Mouse (Mus musculus) stomach, embryonic 15.5 days (tissue): ENCODE measurements around the gene Rab33b. TPM values are rescaled to one million over a fixed set of nuclear protein-coding genes. Genes with fewer than 3 reads are reported as not detected.

Source experiments
- ATAC-seq: fragments of 200-750 bp; cut with Nextera tagmentation; 2 replicates; pipeline ENCODE4 v1.8.0; 2017; ENCODE audit warnings: low read depth, moderate number of reproducible peaks, moderate TSS enrichment; ENCODE audit not compliant: insufficient read depth, low FRiP score
- H3K27ac ChIP-seq: fragments of 300-500 bp; sonication (generic); 2 replicates; pipeline ENCODE4 v1.5.1; 2015; ENCODE audit warnings: mild to moderate bottlenecking, inconsistent platforms
- H3K27me3 ChIP-seq: fragments of 300-500 bp; sonication (generic); replicated peaks from 2 replicates; pipeline ENCODE4 v1.6.1; 2015; ENCODE audit warnings: inconsistent platforms
- H3K36me3 ChIP-seq: fragments of 300-500 bp; sonication (generic); 2 replicates; pipeline ENCODE4 v1.6.1; 2015; ENCODE audit warnings: inconsistent platforms
- H3K4me1 ChIP-seq: fragments of 300-500 bp; sonication (generic); 2 replicates; pipeline ENCODE4 v1.6.1; 2015; ENCODE audit warnings: inconsistent platforms
- H3K4me2 ChIP-seq: fragments of 300-500 bp; sonication (generic); 2 replicates; pipeline ENCODE4 v1.6.1; 2015; ENCODE audit warnings: mild to moderate bottlenecking, inconsistent platforms
- H3K4me3 ChIP-seq: fragments of 300-500 bp; sonication (generic); replicated peaks from 2 replicates; pipeline ENCODE4 v1.5.1; 2015; ENCODE audit warnings: inconsistent platforms
- H3K9ac ChIP-seq: fragments of 300-500 bp; sonication (generic); 2 replicates; pipeline ENCODE4 v1.6.1; 2015; ENCODE audit warnings: inconsistent platforms
- H3K9me3 ChIP-seq: fragments of 300-500 bp; sonication (generic); 2 replicates; pipeline ENCODE4 v1.6.1; 2016; ENCODE audit warnings: inconsistent platforms
- WGBS: fragments of 180-500 bp; shearing (Covaris S2); methylation state at CpG from one replicate; pipeline ENCODE4 v1.1.7; 2015; 5-methylcytosine and 5-hydroxymethylcytosine counted together
- polyA plus RNA-seq: library from polyadenylated mRNA; unstranded; fragments of >200 nt; fragmentation: Nextera tagmentation; extraction: Ambion mirVana; gene quantifications from 2 replicates; pipeline ENCODE4 v1.2.1, GENCODE M21; 2015

Gene Rab33b
- polyA plus RNA-seq, 1 experiment from 2014 or later: 23.7 TPM

GRCm38 (mm10) chr3:51544442-51545128 is 60.9 kb downstream of the Rab33b start:
- Histone ChIP-seq H3K4me1 (no peaks in the 10 kb centered on the region), H3K27me3 (no peaks in the 10 kb centered on the region), H3K9ac (no peak overlapping the region), H3K9me3 (no peaks in the 10 kb centered on the region), H3K4me2 (no peak overlapping the region), H3K36me3 (peaks cover 11% of the 10 kb centered on the region; the same call in 1 of the 2 replicates), H3K4me3 (no peak overlapping the region), H3K27ac (no peak overlapping the region)
- WGBS: 75% methylated on average over 19 of the region's 19 CpGs
- no peak for ATAC-seq

Other genes starting within 250 kb of the Rab33b start
- 62.5 and 63.7 TPM in 2 replicates for gene Elf2, start 143.3 kb upstream of the Rab33b start, polyA plus RNA-seq
- gene Mgarp, start 87.2 kb upstream of the Rab33b start, polyA plus RNA-seq: 3.8 and 4.0 TPM in 2 replicates
- 709 and 792 TPM in 2 replicates for gene Ndufc1, start 74.9 kb upstream of the Rab33b start, polyA plus RNA-seq
- 43.8 and 49.9 TPM in 2 replicates for gene Naa15, start 68.8 kb upstream of the Rab33b start, polyA plus RNA-seq
- gene Setd7, start 77.0 kb downstream of the Rab33b start, polyA plus RNA-seq: 3.6 and 5.0 TPM in 2 replicates
- gene Mgst2, start 176.4 kb downstream of the Rab33b start, polyA plus RNA-seq: 30.9 and 34.6 TPM in 2 replicates